Mouse (Mus musculus) spleen, adult 2 months (tissue): ENCODE results near the gene Gm17662.

Experiments
- CTCF ChIP-seq: fragments of 200-500 bp; IDR thresholded peaks from 2 replicates; pipeline ENCODE4 v1.5.1; 2011; ENCODE audit warnings: mild to moderate bottlenecking, inconsistent platforms; ENCODE audit not compliant: insufficient read depth, insufficient read length, insufficient replicate concordance; ENCODE audit errors: extremely low read depth
- POLR2A ChIP-seq: fragments of 200-500 bp; IDR thresholded peaks from 2 replicates; pipeline ENCODE4 v1.6.1; 2011; ENCODE audit warnings: low read depth, low read length, inconsistent platforms

DNA sequence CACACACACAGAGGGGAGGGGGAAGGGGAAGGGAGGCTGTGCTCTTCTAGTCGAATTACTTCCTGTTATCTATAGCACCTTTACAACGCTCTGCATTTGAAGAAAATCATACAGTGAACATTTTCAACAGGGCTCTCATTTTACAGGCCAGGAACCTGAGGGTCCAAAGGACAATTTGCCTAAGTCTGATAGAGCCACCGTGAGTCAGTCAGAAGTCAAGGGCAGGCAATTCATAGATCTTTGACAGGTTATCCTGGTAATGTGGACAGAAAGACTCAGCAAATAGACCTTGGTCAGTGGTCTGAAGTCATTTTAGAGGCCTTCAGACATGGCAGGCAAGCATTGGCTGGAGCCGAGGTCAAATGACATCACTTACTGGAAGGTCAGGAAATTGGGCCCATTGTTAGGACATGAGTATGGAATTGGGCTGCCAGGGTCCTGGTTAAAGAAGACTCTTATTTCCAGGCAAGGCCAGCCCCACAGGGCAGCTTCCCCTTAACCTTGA is 33.5 kb upstream of the Gm17662 start:
- TF ChIP-seq POLR2A, result no peak
- TF ChIP-seq CTCF, result no peak
